Mouse (Mus musculus): Measurements from ENCODE around the gene Urb1. TPM values are rescaled to one million over a fixed set of nuclear protein-coding genes. Genes with fewer than 3 reads are reported as not detected.

Gene Urb1
- polyA plus RNA-seq, 1 experiment from 2014 or later, result 15.6 TPM

- H3K9me3 ChIP-seq (ENCODE audit: control insufficient read depth, low read length), result no peaks in the 10 kb centered on the region
- H3K36me3 ChIP-seq (ENCODE audit: control insufficient read depth, insufficient read depth, low read length), result no peaks in the 10 kb centered on the region
- DNase-seq (ENCODE audit: low spot score), result peak; percentile 75
- no peak overlapping the region for H3K27ac ChIP-seq (ENCODE audit: low read depth, low read length)
- H3K4me2 ChIP-seq (ENCODE audit: low read depth, low read length, severe bottlenecking), result peak overlapping the region; percentile 8; the same call in 1 of the 2 replicates
- H3K4me1 ChIP-seq (replicated peaks; ENCODE audit: control insufficient read depth, insufficient read depth, low read length), result 0 out of 2 replicates have a peak, but pooled peaks cover 3% of the 10 kb centered on the region
- ATAC-seq (replicated peaks; ENCODE audit: low FRiP score), result peak; percentile 79
- no peak overlapping the region; the same call in 1 of the 2 replicates for H3K9ac ChIP-seq (ENCODE audit: low read length)
- WGBS, result 36% methylated on average over 17 of the region's 17 CpGs
- H3K27me3 ChIP-seq (ENCODE audit: control insufficient read depth, insufficient read depth, low read length), result peaks cover 2% of the 10 kb centered on the region; the same call in 1 of the 2 replicates
- no peak overlapping the region for H3K4me3 ChIP-seq (ENCODE audit: low read depth, low read length)
These were observed 100.4 kb downstream of the Urb1 start for GRCm38 (mm10) chr16:90709711-90710289.

- no peak overlapping the region for H3K27ac ChIP-seq (ENCODE audit: low read depth, low read length)
- 68% methylated on average over 3 of the region's 3 CpGs for WGBS
- no peaks in the 10 kb centered on the region for H3K36me3 ChIP-seq (ENCODE audit: control insufficient read depth, insufficient read depth, low read length)
- no peaks in the 10 kb centered on the region for H3K27me3 ChIP-seq (ENCODE audit: control insufficient read depth, insufficient read depth, low read length)
- H3K4me1 ChIP-seq (replicated peaks; ENCODE audit: control insufficient read depth, insufficient read depth, low read length), result no peaks in the 10 kb centered on the region
- no peak overlapping the region for H3K4me3 ChIP-seq (ENCODE audit: low read depth, low read length)
- no peak overlapping the region for H3K4me2 ChIP-seq (ENCODE audit: low read depth, low read length, severe bottlenecking)
- DNase-seq (ENCODE audit: low spot score) (no peak), ATAC-seq (replicated peaks; ENCODE audit: low FRiP score) (no peak)
- no peak overlapping the region for H3K9ac ChIP-seq (ENCODE audit: low read length)
- H3K9me3 ChIP-seq (ENCODE audit: control insufficient read depth, low read length), result no peaks in the 10 kb centered on the region
These were observed 103.9 kb downstream of the Urb1 start for GRCm38 (mm10) chr16:90706279-90706678.

GRCm38 (mm10) chr16:90704161-90704825 lies 105.9 kb downstream of the Urb1 start:
- DNase-seq (ENCODE audit: low spot score) (no peak), ATAC-seq (replicated peaks; ENCODE audit: low FRiP score) (no peak)
- Histone ChIP-seq H3K36me3 (ENCODE audit: control insufficient read depth, insufficient read depth, low read length) (no peaks in the 10 kb centered on the region), H3K9ac (ENCODE audit: low read length) (no peak overlapping the region), H3K27ac (ENCODE audit: low read depth, low read length) (no peak overlapping the region), H3K4me3 (ENCODE audit: low read depth, low read length) (no peak overlapping the region), H3K9me3 (ENCODE audit: control insufficient read depth, low read length) (no peaks in the 10 kb centered on the region), H3K4me1 (replicated peaks; ENCODE audit: control insufficient read depth, insufficient read depth, low read length) (no peaks in the 10 kb centered on the region), H3K27me3 (ENCODE audit: control insufficient read depth, insufficient read depth, low read length) (no peaks in the 10 kb centered on the region), H3K4me2 (ENCODE audit: low read depth, low read length, severe bottlenecking) (no peak overlapping the region)
- WGBS, result 84% methylated on average over 13 of the region's 13 CpGs

- ATAC-seq (replicated peaks; ENCODE audit: low FRiP score), result no peak
These were observed 106.6 kb downstream of the Urb1 start for GRCm38 (mm10) chr16:90703646-90704045.

GRCm38 (mm10) chr16:90701541-90701940 lies 108.7 kb downstream of the Urb1 start:
- Histone ChIP-seq H3K9me3 (ENCODE audit: control insufficient read depth, low read length) (no peaks in the 10 kb centered on the region), H3K4me1 (replicated peaks; ENCODE audit: control insufficient read depth, insufficient read depth, low read length) (no peaks in the 10 kb centered on the region), H3K27ac (ENCODE audit: low read depth, low read length) (no peak overlapping the region), H3K36me3 (ENCODE audit: control insufficient read depth, insufficient read depth, low read length) (no peaks in the 10 kb centered on the region), H3K27me3 (ENCODE audit: control insufficient read depth, insufficient read depth, low read length) (no peaks in the 10 kb centered on the region), H3K4me3 (ENCODE audit: low read depth, low read length) (no peak overlapping the region), H3K4me2 (ENCODE audit: low read depth, low read length, severe bottlenecking) (no peak overlapping the region), H3K9ac (ENCODE audit: low read length) (no peak overlapping the region)
- no peak for ATAC-seq (replicated peaks; ENCODE audit: low FRiP score)
- WGBS, result 93% methylated on average over 2 of the region's 2 CpGs
- no peak for DNase-seq (ENCODE audit: low spot score)

More at GRCm38 (mm10) chr16:90703646-90704045, 106.6 kb downstream of the Urb1 start:
- no peaks in the 10 kb centered on the region for H3K36me3 ChIP-seq (ENCODE audit: control insufficient read depth, insufficient read depth, low read length)
- H3K9me3 ChIP-seq (ENCODE audit: control insufficient read depth, low read length), result no peaks in the 10 kb centered on the region
- DNase-seq (ENCODE audit: low spot score), result no peak
- no peak overlapping the region for H3K9ac ChIP-seq (ENCODE audit: low read length)
- H3K27ac ChIP-seq (ENCODE audit: low read depth, low read length), result no peak overlapping the region
- no peaks in the 10 kb centered on the region for H3K4me1 ChIP-seq (replicated peaks; ENCODE audit: control insufficient read depth, insufficient read depth, low read length)
- WGBS, result 55% methylated on average over 1 of the region's 1 CpGs
- no peak overlapping the region for H3K4me2 ChIP-seq (ENCODE audit: low read depth, low read length, severe bottlenecking)
- H3K27me3 ChIP-seq (ENCODE audit: control insufficient read depth, insufficient read depth, low read length), result no peaks in the 10 kb centered on the region
- H3K4me3 ChIP-seq (ENCODE audit: low read depth, low read length), result no peak overlapping the region

Other genes starting within 250 kb of the Urb1 start
- 92.9 and 102 TPM in 2 replicates for gene Mis18a, start 83.0 kb downstream of the Urb1 start, polyA plus RNA-seq (2014; fragmentation: Nextera tagmentation; extraction: Ambion mirVana)
- 0.25 and 0.43 TPM in 2 replicates for gene Mrap, start 72.2 kb downstream of the Urb1 start, polyA plus RNA-seq (2014; fragmentation: Nextera tagmentation; extraction: Ambion mirVana)
- 1.6 and 1.9 TPM in 2 replicates for gene Eva1c, start 16.3 kb upstream of the Urb1 start, polyA plus RNA-seq (2014; fragmentation: Nextera tagmentation; extraction: Ambion mirVana)
- gene Cfap298, start 124.7 kb upstream of the Urb1 start, polyA plus RNA-seq (2014; fragmentation: Nextera tagmentation; extraction: Ambion mirVana), result 47.5 TPM in 2 replicates
- 25.2 and 26.1 TPM in 2 replicates for gene Synj1, start 200.9 kb upstream of the Urb1 start, polyA plus RNA-seq (2014; fragmentation: Nextera tagmentation; extraction: Ambion mirVana)
- gene Paxbp1, start 234.1 kb upstream of the Urb1 start, polyA plus RNA-seq (2014; fragmentation: Nextera tagmentation; extraction: Ambion mirVana), result 93.0 and 109 TPM in 2 replicates

All from forebrain, embryonic 11.5 days (tissue).